Mouse (Mus musculus) stomach, embryonic 16.5 days (tissue): ENCODE measurements around the gene Gm10491. TPM values are rescaled to one million over a fixed set of nuclear protein-coding genes. Genes with fewer than 3 reads are reported as not detected.
"Not testable (repeated sequence)": the region's sequence is repeated elsewhere in the genome, so short reads cannot be mapped to it uniquely, and the experiment has no call there.

Source experiments
- ATAC-seq: fragments of 200-750 bp; cut with Nextera tagmentation; 2 replicates; pipeline ENCODE4 v1.8.0; 2017; ENCODE audit warnings: moderate number of reproducible peaks, moderate TSS enrichment; ENCODE audit not compliant: insufficient read depth, low FRiP score
- H3K27ac ChIP-seq: fragments of 300-500 bp; sonication (generic); 2 replicates; pipeline ENCODE4 v1.5.1; 2014; ENCODE audit warnings: low read length
- H3K27me3 ChIP-seq: fragments of 300-500 bp; sonication (generic); 2 replicates; pipeline ENCODE4 v1.6.1; 2014; ENCODE audit warnings: low read length, control low read depth, mixed read lengths; ENCODE audit not compliant: control insufficient read depth, insufficient read depth
- H3K36me3 ChIP-seq: fragments of 300-500 bp; sonication (generic); 2 replicates; pipeline ENCODE4 v1.6.1; 2014; ENCODE audit warnings: low read length; ENCODE audit not compliant: control insufficient read depth, insufficient read depth
- H3K4me1 ChIP-seq: fragments of 300-500 bp; sonication (generic); 2 replicates; pipeline ENCODE4 v1.6.1; 2014; ENCODE audit warnings: low read length, control low read depth, mixed read lengths; ENCODE audit not compliant: control insufficient read depth, insufficient read depth
- H3K4me2 ChIP-seq: fragments of 300-500 bp; sonication (generic); 2 replicates; pipeline ENCODE4 v1.6.1; 2014; ENCODE audit warnings: low read depth, low read length, mixed read lengths
- H3K4me3 ChIP-seq: fragments of 300-500 bp; sonication (generic); replicated peaks from 2 replicates; pipeline ENCODE4 v1.5.1; 2014; ENCODE audit warnings: mild to moderate bottlenecking, low read length
- H3K9ac ChIP-seq: fragments of 300-500 bp; sonication (generic); 2 replicates; pipeline ENCODE4 v1.6.1; 2014; ENCODE audit warnings: low read length
- H3K9me3 ChIP-seq: fragments of 300-500 bp; sonication (generic); replicated peaks from 2 replicates; pipeline ENCODE4 v1.6.1; 2016; ENCODE audit warnings: low read length, control low read depth; ENCODE audit not compliant: control insufficient read depth
- WGBS: fragments of 180-500 bp; shearing (Covaris S2); extraction: QIAGEN DNeasy Blood & Tissue Kit; methylation state at CpG from one replicate; pipeline ENCODE4 v1.1.7; 2014; 5-methylcytosine and 5-hydroxymethylcytosine counted together
- polyA plus RNA-seq: library from polyadenylated mRNA; unstranded; fragments of >200 nt; fragmentation: Nextera tagmentation; extraction: Ambion mirVana; gene quantifications from 2 replicates; pipeline ENCODE4 v1.2.1, GENCODE M21; 2015

Gm10491 gene
- polyA plus RNA-seq, 1 experiment from 2014 or later, result not detected

DNA sequence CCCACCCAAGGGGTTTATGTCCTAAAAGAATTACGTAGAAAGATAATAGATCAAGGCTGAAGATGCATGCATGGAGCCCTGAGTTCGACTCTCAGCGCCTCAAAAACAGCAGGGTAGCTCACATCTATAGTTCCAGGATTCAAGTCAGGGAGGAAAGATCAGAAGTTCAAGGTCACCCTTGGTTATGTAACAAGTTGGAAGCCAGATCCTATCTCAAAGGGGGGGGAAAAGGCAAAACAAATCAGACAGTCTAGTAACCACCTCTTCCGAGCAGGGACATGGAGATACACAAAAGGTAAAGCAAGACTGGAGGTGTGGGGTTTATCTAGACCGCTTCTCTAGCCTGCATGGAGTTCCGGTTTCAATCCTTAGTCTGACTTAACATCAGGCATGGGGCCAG is 18.6 kb upstream of the Gm10491 start:
- no peak for ATAC-seq
- no peaks in the 10 kb centered on the region for H3K4me1 ChIP-seq
- H3K9me3 ChIP-seq, result no peaks in the 10 kb centered on the region; the same call in 1 of the 2 replicates
- no peak overlapping the region for H3K4me2 ChIP-seq
- H3K36me3 ChIP-seq, result no peaks in the 10 kb centered on the region
- H3K4me3 ChIP-seq, result no peak overlapping the region
- WGBS, result 70% methylated on average over 6 of the region's 6 CpGs
- peaks cover 42% of the 10 kb centered on the region for H3K27me3 ChIP-seq
- H3K9ac ChIP-seq, result no peak overlapping the region
- no peak overlapping the region for H3K27ac ChIP-seq

DNA sequence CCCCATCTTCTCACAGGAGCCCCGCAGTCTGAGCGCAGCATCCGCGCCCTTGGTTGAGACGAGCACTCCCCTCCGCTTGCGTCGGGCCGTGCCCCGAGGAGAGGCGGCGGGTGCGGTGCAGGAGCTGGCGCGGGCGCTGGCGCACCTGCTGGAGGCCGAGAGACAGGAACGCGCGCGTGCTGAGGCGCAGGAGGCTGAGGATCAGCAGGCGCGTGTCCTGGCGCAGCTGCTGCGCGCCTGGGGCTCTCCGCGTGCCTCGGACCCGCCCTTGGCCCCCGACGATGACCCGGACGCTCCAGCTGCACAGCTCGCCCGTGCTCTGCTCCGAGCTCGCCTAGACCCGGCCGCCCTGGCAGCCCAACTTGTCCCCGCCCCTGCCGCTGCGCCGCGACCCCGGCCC is 14.4 kb upstream of the Gm10491 start:
- no peak for ATAC-seq
- 10% methylated on average over 47 of the region's 48 CpGs for WGBS
- H3K27me3 ChIP-seq, result peaks cover 43% of the 10 kb centered on the region

GRCm38 (mm10) chrX:7919601-7920383 is 12.2 kb upstream of the Gm10491 start, which contains the start of gene Pcsk1n:
TSS of gene Pcsk1n (plus strand) at chrX:7919822.
- ATAC-seq, result no peak
- H3K27me3 ChIP-seq, result peaks cover 31% of the 10 kb centered on the region
- H3K27ac ChIP-seq, result no peak within 1 kb of the TSS
- 0 out of 2 replicates have a peak within 1 kb of the TSS, but pooled peaks have one; percentile 11 for H3K4me3 ChIP-seq
- WGBS, result 13% methylated on average over 40 of the region's 40 CpGs
- H3K9me3 ChIP-seq, result no peaks in the 10 kb centered on the region
- no peak within 1 kb of the TSS for H3K9ac ChIP-seq
- H3K36me3 ChIP-seq, result no peaks in the 10 kb centered on the region
- H3K4me2 ChIP-seq, result 0 out of 2 replicates have a peak within 1 kb of the TSS, but pooled peaks have one; percentile 21
- H3K4me1 ChIP-seq, result no peaks in the 10 kb centered on the region

More for the DNA sequence above, 14.4 kb upstream of the Gm10491 start:
- no peak overlapping the region for H3K9ac ChIP-seq
- H3K27ac ChIP-seq, result no peak overlapping the region
- H3K4me2 ChIP-seq, result peak overlapping the region; percentile 45
- no peaks in the 10 kb centered on the region for H3K4me1 ChIP-seq
- no peaks in the 10 kb centered on the region for H3K36me3 ChIP-seq
- no peaks in the 10 kb centered on the region for H3K9me3 ChIP-seq
- H3K4me3 ChIP-seq, result peak overlapping the region; percentile 29

DNA sequence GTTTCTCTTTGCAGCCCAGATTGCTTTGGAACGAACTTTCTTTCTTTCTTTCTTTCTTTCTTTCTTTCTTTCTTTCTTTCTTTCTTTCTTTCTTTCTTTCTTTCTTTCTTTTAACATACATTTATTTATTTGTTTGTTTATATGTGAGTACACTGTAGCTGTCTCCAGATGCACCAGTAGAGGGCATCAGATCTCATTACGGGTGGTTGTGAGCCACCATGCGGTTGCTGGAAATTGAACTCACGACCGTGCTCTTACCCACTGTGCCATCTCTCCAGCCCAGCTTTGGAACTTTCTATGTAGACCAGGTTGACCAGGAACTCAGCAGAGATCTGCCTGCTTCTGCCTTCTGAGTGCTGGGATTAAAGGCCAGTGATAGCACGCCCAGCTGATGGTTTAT is 10.3 kb upstream of the Gm10491 start:
- 71% methylated on average over 6 of the region's 6 CpGs for WGBS
- not testable (repeated sequence) for H3K36me3 ChIP-seq, H3K4me1 ChIP-seq, H3K4me2 ChIP-seq, H3K9ac ChIP-seq, H3K9me3 ChIP-seq, ATAC-seq, H3K4me3 ChIP-seq, H3K27ac ChIP-seq
- peaks cover 18% of the 10 kb centered on the region for H3K27me3 ChIP-seq

GRCm38 (mm10) chrX:7915669-7916068 is 8.0 kb upstream of the Gm10491 start:
- ATAC-seq, H3K27me3 ChIP-seq, H3K4me3 ChIP-seq, H3K36me3 ChIP-seq, H3K9me3 ChIP-seq, H3K9ac ChIP-seq, H3K27ac ChIP-seq, H3K4me2 ChIP-seq, H3K4me1 ChIP-seq: not testable (repeated sequence)
- 17% methylated on average over 3 of the region's 3 CpGs for WGBS

DNA sequence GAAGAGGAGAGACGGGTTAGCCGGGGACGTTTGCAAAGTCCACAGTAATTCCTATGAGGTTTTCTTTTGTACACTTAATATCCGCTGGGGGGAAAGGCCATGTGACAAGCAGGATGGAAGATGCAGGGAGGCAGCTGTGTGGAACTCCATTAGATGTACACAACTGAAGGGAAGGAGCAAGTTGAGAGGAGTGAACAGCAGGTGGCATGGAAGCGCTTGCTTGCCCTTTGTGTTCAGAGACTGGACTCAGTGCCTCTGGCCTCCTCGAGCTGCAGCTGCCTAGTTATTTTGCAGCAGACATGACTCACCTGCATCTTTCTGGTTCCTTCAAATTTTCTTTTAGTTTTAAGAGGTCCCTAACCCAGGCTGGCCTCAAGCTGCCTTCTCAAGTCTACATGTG is 2.8 kb upstream of the Gm10491 start:
- Histone ChIP-seq H3K27ac (no peak overlapping the region), H3K27me3 (no peaks in the 10 kb centered on the region), H3K9ac (no peak overlapping the region), H3K36me3 (no peaks in the 10 kb centered on the region), H3K4me2 (no peak overlapping the region), H3K9me3 (no peaks in the 10 kb centered on the region; the same call in 1 of the 2 replicates), H3K4me1 (no peaks in the 10 kb centered on the region), H3K4me3 (no peak overlapping the region)
- no peak for ATAC-seq
- WGBS, result 46% methylated on average over 6 of the region's 6 CpGs

- ATAC-seq, H3K27me3 ChIP-seq, H3K9ac ChIP-seq, H3K4me2 ChIP-seq, H3K27ac ChIP-seq, H3K9me3 ChIP-seq, H3K4me1 ChIP-seq, H3K4me3 ChIP-seq, H3K36me3 ChIP-seq: not testable (repeated sequence)
- 94% methylated on average over 4 of the region's 4 CpGs for WGBS
Measured at GRCm38 (mm10) chrX:7909242-7909641, 1.6 kb upstream of the Gm10491 start, which contains the start of gene Gm10490. TSS of gene Gm10490 (plus strand) at chrX:7909542.

- H3K9me3 ChIP-seq, result no peaks in the 10 kb centered on the region; the same call in 1 of the 2 replicates
- no peak for ATAC-seq
- no peak overlapping the region for H3K4me3 ChIP-seq
- 94% methylated on average over 5 of the region's 5 CpGs for WGBS
- no peak overlapping the region for H3K27ac ChIP-seq
- no peaks in the 10 kb centered on the region for H3K27me3 ChIP-seq
- no peaks in the 10 kb centered on the region for H3K36me3 ChIP-seq
- no peaks in the 10 kb centered on the region for H3K4me1 ChIP-seq
- H3K9ac ChIP-seq, result no peak overlapping the region
- no peak overlapping the region for H3K4me2 ChIP-seq
Measured at GRCm38 (mm10) chrX:7904441-7904840, 3.2 kb downstream of the Gm10491 start.
